Mouse (Mus musculus) small intestine, adult 2 months (tissue): ENCODE data around the gene Slc25a36.

Experiments used
- CTCF ChIP-seq: fragments of 200-500 bp; IDR thresholded peaks from 2 replicates; pipeline ENCODE4 v1.5.1; 2012; ENCODE audit warnings: low read depth, mild to moderate bottlenecking, control low read depth, inconsistent platforms, low read length, moderate library complexity, mixed read lengths; ENCODE audit not compliant: insufficient replicate concordance, insufficient read length; ENCODE audit errors: extremely low read depth
- POLR2A ChIP-seq: fragments of 200-500 bp; IDR thresholded peaks from 2 replicates; pipeline ENCODE4 v1.6.1; 2012; ENCODE audit warnings: low read depth, mild to moderate bottlenecking, control low read depth, inconsistent platforms, low read length, moderate library complexity

DNA sequence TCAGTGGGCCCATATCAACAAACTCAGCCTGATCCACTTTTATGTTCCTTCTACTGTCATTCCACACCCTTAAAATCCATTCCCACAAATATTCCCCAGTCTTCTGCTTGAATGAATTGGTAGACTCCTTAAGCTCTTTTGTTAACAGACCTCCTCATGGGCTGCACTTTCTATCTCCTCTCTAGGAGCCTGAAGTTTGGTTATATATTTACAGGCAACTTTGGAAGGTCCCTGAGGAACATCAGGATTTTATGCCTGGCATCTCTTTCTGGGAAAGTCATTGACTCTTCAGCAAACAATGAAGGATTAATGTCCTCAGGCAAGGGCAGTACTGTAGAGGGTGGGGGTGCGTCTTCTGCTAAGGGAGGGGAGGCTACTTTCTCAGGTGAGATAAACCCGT is 10.5 kb upstream of the Slc25a36 start:
- TF ChIP-seq CTCF (no peak), POLR2A (no peak)
